Mouse (Mus musculus): ENCODE data around the gene Cacna1s. TPM values are rescaled to one million over a fixed set of nuclear protein-coding genes. Genes with fewer than 3 reads are reported as not detected.

The Cacna1s gene
- total RNA-seq, 2 experiments from 2014 or later: 1.0 to 1.2 TPM

- DNase-seq: peak; percentile 51 to 69
Measured at GRCm38 (mm10) chr1:136051465-136051864, 1.1 kb upstream of the Cacna1s start.

GRCm38 (mm10) chr1:136055771-136056170 is 3.2 kb downstream of the Cacna1s start:
- peak in 1 of 2 experiments; percentile 43 for DNase-seq

DNA sequence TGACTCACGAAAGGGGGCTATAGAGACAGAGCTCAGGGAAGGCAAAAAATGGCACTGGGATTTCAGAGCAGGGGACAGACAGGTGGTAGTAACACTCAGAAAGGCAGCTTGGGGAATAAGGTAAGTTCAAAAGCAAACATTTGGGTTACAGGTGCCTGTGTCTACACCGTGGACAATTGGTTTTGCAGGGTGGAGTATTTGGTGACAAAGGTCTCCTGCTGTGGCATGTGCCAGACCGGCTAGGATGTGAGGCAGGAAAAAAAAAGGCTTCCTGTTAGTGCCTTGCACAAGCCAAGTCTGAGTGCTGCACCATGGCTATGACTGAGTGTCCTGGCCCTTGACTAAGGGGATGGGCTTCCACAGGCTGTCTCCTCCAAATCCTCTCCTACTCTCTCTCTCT is 6.0 kb downstream of the Cacna1s start:
- DNase-seq: no peak

- DNase-seq: peak; percentile 71 to 75
Measured at GRCm38 (mm10) chr1:136061041-136061789, 8.7 kb downstream of the Cacna1s start.

- no peak for DNase-seq
Measured at GRCm38 (mm10) chr1:136061790-136062141, 9.2 kb downstream of the Cacna1s start.

DNA sequence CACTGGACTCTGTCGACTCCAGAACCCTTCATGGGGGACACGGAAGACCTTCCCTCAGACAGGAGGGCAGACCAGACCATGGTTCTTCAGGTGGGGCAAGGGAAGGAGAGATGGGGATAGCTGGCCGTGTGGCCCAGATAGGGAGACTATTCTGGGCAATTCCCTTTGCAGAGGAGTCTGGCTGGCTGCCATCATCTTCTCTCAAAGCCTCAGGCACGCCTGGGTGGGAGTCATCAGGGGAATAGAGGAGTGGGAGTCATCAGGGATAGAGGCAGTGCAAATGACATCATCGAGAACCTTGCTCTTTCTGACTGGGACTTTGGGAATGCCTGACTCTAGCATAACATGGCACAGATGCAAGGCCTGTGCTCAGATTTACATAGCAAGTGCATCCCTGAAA is 11.4 kb downstream of the Cacna1s start:
- no peak for DNase-seq

DNA sequence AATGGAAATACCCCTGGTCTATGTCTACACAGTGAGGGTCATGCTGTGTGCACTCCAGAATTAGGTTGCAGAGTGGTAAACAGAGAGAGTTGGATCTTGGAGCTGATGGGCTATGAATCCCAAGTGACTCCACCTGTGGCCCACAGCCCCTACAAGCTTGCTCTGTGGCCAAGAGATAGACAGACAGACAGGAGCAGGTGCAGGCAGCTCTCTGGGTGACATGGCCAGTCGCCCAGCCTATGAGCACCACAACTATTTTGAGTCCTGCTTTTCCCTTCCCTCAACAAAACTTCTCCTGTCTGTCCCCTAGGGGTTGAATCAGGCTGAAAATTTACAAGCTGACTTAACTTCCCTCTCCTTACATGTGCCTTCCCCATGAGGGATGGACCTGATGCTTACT is 14.1 kb downstream of the Cacna1s start:
- DNase-seq: no peak

DNA sequence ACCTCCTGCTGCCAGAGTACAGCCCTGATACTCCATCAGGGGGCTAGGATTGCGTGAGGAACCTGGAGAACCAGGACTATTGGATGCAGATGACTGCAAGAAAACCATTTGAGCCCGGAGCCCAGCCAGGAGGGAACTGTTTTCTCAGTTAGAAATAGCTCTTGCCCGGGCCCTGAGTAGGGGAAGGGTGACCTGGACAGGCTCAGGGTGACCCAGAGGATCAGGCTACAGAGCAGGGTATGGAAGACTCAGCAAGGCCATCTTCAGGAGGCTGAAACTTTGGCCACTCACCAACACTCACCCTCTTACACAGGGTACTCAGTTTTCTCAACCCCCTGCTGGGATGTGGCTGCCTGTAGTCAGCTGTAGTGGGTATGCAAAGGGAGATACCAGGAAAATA is 15.0 kb downstream of the Cacna1s start:
- no peak for DNase-seq

DNA sequence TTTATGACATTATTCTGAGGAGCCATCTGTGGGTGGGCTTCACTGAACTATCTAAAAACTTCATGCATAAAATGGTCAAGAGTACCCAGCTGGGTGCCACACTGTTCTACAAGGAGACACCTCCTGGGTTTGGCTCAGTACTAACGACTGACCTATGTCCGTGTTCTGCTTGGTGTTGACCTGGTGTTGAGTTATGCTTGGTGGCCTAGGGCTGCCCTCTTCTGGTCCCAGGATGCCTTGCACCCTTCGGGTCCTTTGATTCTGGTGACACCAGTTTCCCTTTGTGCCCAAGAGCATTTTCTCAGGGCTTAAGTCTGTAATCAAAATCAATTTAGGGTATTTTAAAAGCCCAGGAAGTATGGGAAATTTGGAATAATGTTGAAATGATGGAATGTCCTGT is 23.5 kb downstream of the Cacna1s start:
- peak in 1 of 2 experiments; percentile 41 for DNase-seq

DNA sequence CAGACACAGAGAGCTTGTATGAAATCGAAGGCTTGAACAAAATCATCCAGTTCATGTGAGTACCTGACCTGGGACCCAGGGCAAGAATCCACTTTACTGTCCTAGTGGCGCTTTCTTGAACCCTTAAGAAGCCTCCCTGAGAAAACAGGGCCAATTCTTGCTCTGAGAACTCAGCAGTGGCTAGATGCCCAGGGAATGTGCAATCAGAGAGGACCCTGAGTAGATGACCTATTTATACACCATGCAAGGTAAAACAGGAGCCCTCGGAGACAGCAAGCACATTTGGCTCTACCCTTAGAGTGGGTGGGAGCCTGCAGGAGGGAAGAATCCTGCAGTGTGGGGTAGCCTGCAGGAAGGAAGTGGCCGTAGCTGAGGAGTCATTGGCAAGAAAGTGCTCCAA is 25.1 kb downstream of the Cacna1s start:
- no peak for DNase-seq

DNA sequence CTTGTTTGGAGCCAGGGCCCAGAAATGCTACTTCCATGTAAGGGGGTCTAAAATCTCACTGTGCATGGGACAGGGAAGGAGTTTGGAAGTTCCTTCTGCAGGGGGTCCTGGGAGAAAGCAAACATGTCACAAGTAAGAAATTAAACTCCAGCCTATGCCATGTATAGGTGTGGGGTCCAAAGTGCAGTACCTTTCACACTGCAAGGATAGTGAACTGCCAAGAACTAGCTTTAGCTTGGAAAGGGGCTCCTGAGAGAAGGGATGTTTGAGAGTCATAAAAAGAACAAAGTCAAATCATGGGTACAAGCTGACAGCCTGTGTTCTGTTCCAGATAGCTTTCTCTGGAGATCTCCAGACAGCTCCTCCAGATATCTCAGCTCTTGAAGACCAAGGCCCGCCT is 28.6 kb downstream of the Cacna1s start:
- DNase-seq: no peak

DNA sequence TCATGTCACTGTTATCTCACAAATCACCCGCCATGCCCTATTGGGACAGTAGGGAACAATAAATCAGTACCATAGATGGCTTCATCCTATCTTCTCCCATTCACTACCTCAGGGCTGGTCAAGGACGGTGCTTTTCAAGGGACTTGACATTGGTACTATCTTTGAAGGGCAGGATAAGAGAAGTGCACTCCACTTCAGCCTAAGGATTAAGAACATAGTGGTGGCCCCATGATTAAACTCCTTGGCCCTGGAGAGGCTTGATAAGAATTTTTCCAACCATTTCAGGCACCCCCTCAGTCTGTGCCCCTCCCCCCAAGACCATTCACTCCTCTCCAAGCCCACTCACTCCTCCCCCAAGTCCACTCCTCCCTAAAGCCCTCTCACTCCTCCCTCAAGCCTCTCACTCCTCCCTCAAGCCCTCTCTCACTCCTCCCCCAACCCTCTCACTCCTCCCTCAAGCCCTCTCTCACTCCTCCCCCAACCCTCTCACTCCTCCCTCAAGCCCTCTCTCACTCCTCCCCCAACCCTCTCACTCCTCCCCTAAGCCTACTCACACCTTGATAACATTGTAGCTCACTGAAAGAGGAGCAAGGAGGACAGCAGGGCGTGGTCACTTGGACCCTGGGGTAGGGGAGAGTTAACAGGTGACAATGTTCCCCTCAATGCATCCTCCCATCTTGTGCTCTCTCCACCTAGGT is 33.6 kb downstream of the Cacna1s start:
- no peak for DNase-seq

DNA sequence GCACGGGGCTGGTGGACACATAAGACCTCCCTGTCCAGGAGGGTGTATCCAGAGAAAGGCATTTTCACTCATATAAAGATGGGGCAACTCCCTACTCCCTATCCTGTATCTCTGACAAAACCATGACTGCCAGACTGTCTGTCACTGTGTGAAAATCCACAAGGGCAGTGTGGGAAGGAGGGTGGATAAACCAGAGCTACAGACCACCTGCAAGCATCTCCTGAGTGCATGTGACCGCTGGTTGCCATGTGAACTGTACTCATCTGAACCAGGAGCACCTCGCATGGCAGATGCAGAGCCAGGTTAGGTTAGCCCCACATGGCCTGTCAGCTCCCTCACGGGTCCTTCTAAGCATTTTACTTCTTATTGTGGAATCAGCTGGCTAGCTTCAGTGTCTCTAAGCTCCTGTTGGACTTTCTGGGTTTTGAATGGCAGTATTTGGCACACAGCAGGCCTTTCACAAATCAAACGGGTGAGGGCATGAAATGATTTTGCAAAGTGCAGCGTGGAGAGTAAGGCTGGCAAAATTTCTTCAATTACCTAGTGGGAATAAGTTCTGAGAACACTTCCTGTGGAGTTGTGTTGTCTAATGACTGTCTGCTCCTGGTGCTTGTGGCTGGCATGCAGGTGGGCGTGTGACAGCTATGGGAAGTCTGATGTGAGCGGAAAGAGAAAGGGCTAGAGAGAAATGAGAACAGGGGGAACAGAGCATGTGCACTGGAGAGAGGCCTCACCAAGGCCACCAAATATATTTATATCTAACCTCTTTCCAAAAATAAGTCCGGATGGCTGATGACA is 37.0 kb downstream of the Cacna1s start:
- no peak for DNase-seq

GRCm38 (mm10) chr1:136093726-136094125 is 41.2 kb downstream of the Cacna1s start:
- no peak for DNase-seq

- no peak for DNase-seq
Measured at GRCm38 (mm10) chr1:136094807-136095206, 42.3 kb downstream of the Cacna1s start.

DNA sequence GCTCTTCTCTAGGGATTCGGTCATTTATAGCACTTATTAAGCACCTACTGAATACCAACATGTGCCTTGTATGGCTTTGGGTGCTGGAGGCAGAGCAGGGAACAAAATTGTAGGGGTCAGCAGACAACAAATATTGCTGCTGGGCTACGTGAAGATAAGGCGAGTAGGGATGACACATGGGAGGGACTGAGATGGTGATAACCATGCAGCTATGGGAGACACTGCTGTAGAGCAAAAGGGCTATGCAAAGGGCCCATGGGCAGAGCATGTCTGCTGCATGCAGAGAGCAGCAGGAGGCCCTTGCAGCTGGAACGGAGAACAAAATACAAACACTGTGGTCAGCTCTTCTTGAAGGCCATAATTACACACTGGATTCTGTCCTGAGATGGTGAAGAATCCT is 49.5 kb downstream of the Cacna1s start:
- no peak for DNase-seq

DNA sequence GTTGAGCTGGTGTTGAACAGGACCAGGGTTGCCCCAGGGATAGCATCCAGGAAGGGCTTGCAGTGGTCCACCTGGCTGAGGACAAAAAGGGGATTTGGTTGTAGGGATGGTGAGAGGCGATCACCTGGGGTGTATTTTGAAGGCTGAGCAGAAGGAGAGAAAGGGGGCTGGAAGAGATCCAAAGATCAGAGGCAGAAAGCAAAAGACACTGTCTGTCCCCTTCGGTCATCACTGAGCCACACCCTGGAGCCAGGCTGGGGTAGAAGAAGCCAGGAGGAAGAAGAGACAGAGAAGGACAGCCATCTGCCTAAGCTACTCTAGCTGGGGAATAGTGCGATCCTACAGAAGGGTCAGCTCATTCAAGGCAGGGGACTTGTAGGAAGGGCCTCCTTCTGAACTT is 50.0 kb downstream of the Cacna1s start:
- DNase-seq: no peak

- DNase-seq: no peak
Measured at GRCm38 (mm10) chr1:136102981-136103380, 50.4 kb downstream of the Cacna1s start.

- DNase-seq: no peak
Measured at GRCm38 (mm10) chr1:136103696-136104095, 51.1 kb downstream of the Cacna1s start.

GRCm38 (mm10) chr1:136104741-136105140 is 52.2 kb downstream of the Cacna1s start:
- DNase-seq: no peak

DNA sequence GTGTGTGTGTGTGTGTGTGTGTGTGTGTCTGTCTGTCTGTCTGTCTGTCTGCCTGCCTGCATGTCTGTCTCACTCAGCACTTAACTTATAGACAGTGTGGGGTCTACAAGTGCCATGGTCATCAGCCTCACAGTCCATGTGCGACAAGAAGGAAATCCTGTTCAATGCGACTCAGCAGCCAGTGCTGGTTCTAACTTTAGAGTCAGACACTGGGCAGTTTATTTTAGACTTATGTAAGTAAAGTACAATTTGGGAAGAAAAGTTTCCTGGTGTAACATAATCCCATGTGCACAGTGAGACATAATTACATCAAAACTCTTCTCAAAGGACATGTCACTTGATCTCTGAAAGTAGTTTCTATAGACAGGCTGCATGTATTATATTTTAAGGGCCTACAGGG is 56.9 kb downstream of the Cacna1s start:
- no peak for DNase-seq

DNA sequence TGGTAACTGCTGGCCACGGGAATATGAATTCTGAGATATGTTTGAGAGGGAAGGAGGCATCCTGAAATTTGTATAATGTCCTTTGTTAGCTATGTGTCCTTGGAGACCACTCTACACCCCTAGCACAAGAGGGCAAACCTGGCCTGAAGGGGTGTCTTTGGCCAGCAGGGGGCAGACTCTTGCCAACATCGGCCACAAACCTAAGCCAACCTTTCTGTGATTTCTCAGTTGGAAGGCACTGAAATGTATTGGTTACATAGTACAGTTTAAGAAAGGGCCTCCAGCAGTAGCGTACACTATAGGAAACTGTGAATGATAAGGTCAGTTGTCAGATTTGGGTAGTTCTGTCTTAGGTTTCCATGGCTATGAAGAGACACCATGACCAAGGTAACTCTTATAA is 63.6 kb downstream of the Cacna1s start:
- no peak for DNase-seq

DNA sequence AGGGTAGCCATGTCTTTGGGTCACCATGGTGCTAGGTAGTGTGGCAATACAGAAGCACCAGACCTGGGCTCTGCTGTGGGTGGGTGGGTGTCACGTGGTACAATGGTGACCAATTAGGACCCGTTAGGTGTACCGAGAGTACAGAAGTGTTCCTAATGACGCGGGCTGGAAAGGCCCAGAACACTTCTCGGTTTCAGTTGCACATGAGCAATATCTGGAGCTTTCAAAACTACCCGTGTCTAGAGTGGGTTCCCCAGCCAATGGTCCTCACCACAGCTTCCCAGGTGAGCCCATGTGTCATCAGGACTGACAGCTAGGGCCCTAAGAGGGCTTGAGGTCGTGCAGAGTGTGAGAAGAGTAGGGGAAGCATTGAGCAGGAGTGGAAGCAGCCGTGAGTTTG is 64.5 kb downstream of the Cacna1s start:
- no peak for DNase-seq
